Mouse (Mus musculus) thymus, postnatal 0 days (tissue): ENCODE results near the gene Etl4. TPM values are rescaled to one million over a fixed set of nuclear protein-coding genes. Genes with fewer than 3 reads are reported as not detected.

ENCODE experiments used
- DNase-seq: peaks from one replicate; pipeline ENCODE4 v3.0.0-alpha.2; 2015; ENCODE audit warnings: low spot score
- polyA plus RNA-seq: library from polyadenylated mRNA; unstranded; fragments of >200 nt; fragmentation: Nextera tagmentation; extraction: Ambion mirVana; gene quantifications from 2 replicates; pipeline ENCODE4 v1.2.1, GENCODE M21; 2015

Etl4 gene
- polyA plus RNA-seq, 1 experiment from 2014 or later: 6.0 TPM

- no peak for DNase-seq
Observed at GRCm38 (mm10) chr2:20442731-20443130, 533.2 kb downstream of the Etl4 start.

GRCm38 (mm10) chr2:20443671-20444440 is 534.3 kb downstream of the Etl4 start:
- no peak for DNase-seq

- DNase-seq: no peak
Observed at GRCm38 (mm10) chr2:20445156-20446155, 535.9 kb downstream of the Etl4 start.

DNA sequence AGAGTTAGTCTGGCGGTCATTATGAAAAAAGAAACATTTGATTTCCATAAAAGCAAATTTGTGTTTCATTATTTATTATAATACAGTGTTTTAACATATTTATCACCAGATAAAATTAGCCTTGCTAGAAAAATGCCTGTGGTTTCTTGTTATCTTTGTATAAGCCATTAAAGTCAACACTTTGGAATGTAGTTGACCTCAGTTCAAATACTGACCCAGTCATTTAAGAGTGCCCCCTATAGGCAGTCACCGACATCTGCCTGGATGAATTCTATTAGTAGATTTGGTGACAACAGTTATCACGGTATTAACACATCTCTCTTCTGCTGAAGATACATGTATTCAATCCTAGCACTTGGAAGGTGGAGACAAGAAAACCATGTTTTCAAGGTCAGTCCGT is 536.6 kb downstream of the Etl4 start:
- no peak for DNase-seq

DNA sequence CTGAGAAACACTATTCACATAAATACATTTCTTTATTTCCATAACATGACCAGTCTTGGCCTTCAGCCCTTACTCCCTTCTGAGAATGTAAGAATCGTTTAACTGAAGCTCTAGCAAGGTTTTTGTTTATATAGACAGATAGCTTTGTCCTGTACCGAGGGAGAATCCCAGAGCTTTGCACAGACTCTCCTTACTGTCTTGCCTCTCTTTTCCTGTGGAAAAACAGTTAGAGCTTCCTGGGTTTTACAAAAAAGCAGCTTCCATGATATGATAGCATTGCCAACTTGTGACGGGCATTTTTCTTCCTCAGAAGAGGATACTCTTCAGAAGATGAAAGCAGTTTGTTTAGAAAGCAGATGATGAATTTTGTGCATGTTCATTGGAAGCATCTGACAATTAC is 541.4 kb downstream of the Etl4 start:
- no peak for DNase-seq

- no peak for DNase-seq
Observed at GRCm38 (mm10) chr2:20453506-20454206, 544.1 kb downstream of the Etl4 start.

DNA sequence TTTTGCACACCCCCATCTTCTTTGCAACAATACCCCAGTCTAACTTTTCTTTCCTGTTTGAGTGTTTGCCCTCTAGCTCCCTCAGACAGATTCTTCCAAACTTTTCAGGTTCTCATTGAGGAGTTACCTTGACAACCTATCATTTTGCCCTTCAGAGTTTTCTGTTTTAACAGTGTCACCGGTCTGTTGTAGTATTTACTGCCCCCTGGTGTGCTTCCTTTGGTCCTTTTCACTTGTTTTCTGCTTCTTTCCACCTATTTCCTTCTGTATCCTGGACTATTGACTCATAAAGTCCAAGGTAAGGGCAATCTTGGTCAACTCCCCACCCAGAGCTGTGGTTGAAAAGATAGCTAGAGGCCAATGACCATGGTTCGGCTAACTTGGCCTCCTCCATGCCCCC is 569.6 kb downstream of the Etl4 start:
- DNase-seq: no peak

DNA sequence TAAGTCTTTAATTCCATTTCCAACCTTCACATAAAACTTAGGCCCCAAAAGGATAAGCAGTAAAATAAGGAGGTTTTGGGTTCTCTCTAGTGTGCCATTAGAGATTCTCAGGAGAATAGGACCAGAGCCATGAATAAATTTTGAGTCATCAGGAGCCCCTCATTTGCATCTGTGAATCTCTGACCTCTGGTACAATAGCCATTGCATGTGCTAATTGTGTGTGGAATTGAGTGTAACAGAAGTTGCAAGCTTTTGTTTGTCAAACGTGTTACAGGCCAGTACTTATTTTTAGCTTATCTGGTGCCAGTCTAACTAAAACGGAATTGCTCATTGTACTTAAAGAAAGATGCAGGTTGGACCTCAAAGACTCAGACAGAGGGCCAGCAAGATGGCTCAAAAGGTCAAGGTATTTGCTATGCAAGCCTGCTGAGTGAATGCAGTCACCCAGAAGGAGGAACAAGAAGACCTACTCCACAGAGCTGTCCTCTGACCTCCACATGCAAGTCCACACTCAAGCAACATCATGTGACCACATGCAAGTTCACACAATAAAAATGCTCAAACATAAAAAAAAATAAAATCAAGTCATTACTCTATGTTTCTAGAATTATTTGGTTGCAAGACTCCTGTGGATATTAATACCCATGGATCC is 576.7 kb downstream of the Etl4 start:
- DNase-seq: no peak

- no peak for DNase-seq
Observed at GRCm38 (mm10) chr2:20489090-20489489, 579.5 kb downstream of the Etl4 start.

GRCm38 (mm10) chr2:20492125-20492524 is 582.5 kb downstream of the Etl4 start:
- DNase-seq: no peak

DNA sequence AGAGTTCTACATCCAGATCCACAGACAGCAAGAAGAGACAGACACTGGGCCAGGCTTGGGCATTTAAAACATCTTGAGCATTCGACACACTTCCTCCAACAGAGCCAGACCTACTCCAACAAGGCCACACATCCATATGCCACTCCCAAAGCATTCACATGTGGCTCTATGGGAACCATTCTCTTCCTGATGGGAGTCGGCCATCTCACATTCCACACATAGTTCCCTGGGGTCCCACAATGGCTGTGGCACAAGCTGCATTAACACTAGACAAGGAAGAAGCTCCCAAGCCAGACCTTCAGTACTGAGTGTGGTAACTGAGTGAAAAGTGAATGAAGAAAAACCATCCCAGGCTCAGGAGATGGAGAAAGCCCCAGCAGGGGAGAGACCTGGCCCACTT is 584.2 kb downstream of the Etl4 start:
- DNase-seq: no peak

GRCm38 (mm10) chr2:20494666-20495065 is 585.1 kb downstream of the Etl4 start:
- peak; percentile 42 for DNase-seq

DNA sequence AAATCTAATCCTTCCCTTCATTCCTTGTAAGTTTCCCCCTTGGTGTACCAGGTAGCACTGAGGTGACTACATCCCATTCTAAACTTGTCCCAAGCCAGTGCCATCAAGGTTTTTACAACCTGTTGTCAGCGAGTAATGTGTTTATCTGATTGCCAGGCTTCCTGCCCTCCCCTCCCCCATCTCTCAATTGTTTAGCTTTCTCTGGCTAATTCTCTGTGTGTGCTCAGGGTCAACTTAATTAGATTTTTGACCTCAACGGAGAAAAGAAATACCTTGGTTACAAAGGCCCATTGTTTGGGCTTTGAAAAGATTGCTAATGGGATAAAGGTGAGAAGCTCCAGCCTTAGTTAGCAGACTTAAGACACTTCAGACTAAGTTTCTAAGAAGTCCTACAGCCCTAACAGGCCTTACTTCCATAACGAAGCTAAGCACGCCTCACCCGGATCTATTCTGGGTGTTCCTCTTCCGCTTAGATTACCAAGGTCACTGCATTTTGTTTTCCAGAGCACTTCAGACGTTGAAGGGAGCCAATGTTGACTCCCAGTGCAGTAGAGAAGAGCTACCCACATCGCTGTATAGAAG is 586.7 kb downstream of the Etl4 start:
- DNase-seq: no peak

DNA sequence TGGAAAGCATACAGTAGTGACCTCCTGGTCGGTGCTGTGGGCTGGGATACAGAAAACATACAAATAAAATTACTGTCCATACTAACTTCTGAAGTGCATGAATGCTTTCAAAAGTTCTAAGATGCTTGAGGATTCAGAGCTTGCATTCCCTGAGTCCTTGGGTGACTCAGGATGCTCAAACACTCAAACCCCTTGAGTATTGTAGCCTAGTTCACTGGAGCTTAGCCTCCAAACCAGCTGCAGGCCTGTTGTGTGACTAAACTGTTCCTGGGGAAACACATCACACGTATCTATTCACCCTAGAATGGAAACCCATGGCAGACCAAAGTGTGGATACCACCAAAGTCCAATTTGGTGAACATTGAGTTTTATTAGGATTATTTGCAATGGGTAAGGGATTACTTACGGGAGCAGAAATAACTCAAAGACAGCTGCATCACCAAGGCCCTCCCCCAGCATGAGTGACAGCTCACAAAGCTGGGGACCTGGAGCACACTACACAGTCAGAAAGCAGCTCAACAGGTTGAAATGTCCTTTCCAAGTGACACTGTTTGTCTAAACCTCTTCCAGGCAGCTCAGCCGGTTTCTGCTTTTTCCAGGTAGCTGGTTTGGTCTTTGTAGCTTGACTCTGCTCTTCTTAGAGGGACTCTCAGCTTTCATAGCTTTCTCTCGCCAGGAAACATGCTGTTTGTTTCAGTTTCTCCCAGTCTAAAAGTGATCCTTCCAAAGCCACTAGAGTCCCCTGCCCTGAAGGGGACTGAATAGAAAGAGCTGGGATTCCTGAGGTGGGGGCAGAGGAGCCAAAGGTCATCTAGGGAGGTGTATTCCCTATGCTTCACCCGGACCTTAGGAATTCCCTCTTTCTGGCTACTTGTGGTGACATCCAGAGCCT is 598.5 kb downstream of the Etl4 start:
- no peak for DNase-seq

GRCm38 (mm10) chr2:20508724-20509052 is 599.1 kb downstream of the Etl4 start:
- no peak for DNase-seq

DNA sequence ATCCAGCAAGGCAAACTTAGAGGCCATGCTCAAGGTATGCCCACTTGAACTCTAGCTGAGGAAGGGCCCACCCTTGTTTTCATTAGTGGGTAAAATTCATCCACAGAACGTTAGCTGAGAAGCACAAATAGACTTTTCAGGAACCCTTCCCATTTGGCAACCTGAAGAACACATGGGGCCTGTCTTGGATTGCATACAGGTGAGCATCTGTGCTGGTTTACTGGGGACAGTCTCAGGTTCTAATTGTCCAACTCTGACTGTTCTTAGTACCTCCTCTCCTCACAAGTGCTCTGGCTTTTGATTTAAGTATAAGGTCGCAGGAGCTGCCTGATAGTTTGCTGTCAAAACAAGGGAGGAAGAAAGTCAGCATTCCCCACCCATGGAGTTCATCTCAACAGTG is 600.5 kb downstream of the Etl4 start:
- DNase-seq: no peak

DNA sequence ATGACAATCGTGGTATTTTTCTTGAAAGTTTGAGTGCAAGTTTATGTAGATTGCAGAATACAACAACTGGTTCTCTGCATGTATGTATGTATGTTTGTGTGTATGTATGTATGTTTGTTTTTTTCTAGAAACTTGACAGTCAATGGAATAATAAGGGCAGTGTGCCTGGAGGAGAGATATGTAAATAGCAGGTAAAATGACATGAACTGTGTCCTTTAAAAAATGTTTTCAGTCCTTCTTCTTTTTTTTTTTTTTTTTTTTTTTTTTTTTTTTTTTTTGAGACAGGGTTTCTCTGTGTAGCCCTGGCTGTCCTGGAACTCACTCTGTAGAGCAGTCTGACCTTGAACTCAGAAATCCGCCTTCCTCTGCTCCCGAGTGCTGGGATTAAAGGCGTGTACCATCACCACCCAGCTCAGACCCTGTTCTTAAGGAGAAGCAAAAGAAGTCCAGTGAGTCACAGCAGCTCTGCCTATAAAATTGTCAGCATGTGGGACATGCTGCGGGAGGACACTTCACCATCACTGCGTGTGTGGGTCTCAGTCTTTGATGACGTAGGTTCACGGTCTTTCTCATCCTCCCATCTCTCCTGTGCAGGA is 606.8 kb downstream of the Etl4 start:
- no peak for DNase-seq

- DNase-seq: no peak
Observed at GRCm38 (mm10) chr2:20517853-20518252, 608.3 kb downstream of the Etl4 start.

GRCm38 (mm10) chr2:20518506-20518905 is 608.9 kb downstream of the Etl4 start:
- no peak for DNase-seq
